Mouse (Mus musculus) embryonic facial prominence, embryonic 13.5 days (tissue): ENCODE results near the gene Anp32b. TPM values are rescaled to one million over a fixed set of nuclear protein-coding genes. Genes with fewer than 3 reads are reported as not detected.

ENCODE experiments used
- ATAC-seq: fragments of 200-750 bp; cut with Nextera tagmentation; 2 replicates; pipeline ENCODE4 v1.8.0; 2017; ENCODE audit warnings: low read depth; ENCODE audit not compliant: insufficient number of reproducible peaks, insufficient read depth, low FRiP score, low TSS enrichment
- H3K27ac ChIP-seq: fragments of 300-500 bp; sonication (generic); 2 replicates; pipeline ENCODE4 v1.5.1; 2015; ENCODE audit warnings: moderate library complexity, mild to moderate bottlenecking, inconsistent platforms
- H3K27me3 ChIP-seq: fragments of 300-500 bp; sonication (generic); 2 replicates; pipeline ENCODE4 v1.6.1; 2015; ENCODE audit warnings: mild to moderate bottlenecking, inconsistent platforms
- H3K36me3 ChIP-seq: fragments of 300-500 bp; sonication (generic); 2 replicates; pipeline ENCODE4 v1.6.1; 2015; ENCODE audit warnings: mild to moderate bottlenecking, inconsistent platforms
- H3K4me1 ChIP-seq: fragments of 300-500 bp; sonication (generic); 2 replicates; pipeline ENCODE4 v1.6.1; 2015; ENCODE audit warnings: inconsistent platforms
- H3K4me2 ChIP-seq: fragments of 300-500 bp; sonication (generic); 2 replicates; pipeline ENCODE4 v1.6.1; 2015; ENCODE audit warnings: moderate library complexity, mild to moderate bottlenecking, inconsistent platforms
- H3K4me3 ChIP-seq: fragments of 300-500 bp; sonication (generic); 2 replicates; pipeline ENCODE4 v1.5.1; 2015; ENCODE audit warnings: mild to moderate bottlenecking, inconsistent platforms
- H3K9ac ChIP-seq: fragments of 300-500 bp; sonication (generic); 2 replicates; pipeline ENCODE4 v1.6.1; 2015; ENCODE audit warnings: mild to moderate bottlenecking, inconsistent platforms
- H3K9me3 ChIP-seq: fragments of 300-500 bp; sonication (generic); 2 replicates; pipeline ENCODE4 v1.6.1; 2016; ENCODE audit warnings: inconsistent platforms
- WGBS: fragments of 180-500 bp; shearing (Covaris S2); methylation state at CpG from one replicate; pipeline ENCODE4 v1.1.7; 2015; ENCODE audit warnings: mixed read lengths; 5-methylcytosine and 5-hydroxymethylcytosine counted together
- polyA plus RNA-seq: library from polyadenylated mRNA; unstranded; fragments of >200 nt; fragmentation: Nextera tagmentation; extraction: Ambion mirVana; gene quantifications from 2 replicates; pipeline ENCODE4 v1.2.1, GENCODE M21; 2015

The Anp32b gene
- polyA plus RNA-seq, 1 experiment from 2014 or later, result 339 TPM

DNA sequence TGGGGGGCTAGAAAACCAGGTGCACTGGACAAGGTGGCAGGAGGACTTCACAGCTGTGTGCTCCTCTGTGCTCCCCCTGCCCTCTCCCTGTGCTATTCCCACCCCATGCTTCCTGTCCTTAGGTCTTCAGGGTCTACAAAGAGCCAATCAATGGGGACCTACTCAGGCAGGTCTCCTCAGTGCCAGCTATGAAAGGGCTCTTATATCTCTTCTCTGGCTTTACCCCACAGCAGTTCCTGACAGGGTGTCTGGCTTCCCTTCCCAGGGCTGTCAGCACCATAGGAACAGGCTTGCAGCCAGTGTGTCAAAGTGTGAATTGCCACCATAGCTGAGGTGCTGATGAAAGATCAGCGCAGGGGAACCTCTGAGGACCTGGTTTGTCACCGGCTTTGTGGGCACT is 69.8 kb downstream of the Anp32b start:
- Histone ChIP-seq H3K4me3 (no peak overlapping the region), H3K27me3 (no peaks in the 10 kb centered on the region), H3K9me3 (no peaks in the 10 kb centered on the region), H3K4me1 (no peaks in the 10 kb centered on the region), H3K27ac (no peak overlapping the region), H3K4me2 (no peak overlapping the region), H3K9ac (no peak overlapping the region), H3K36me3 (no peaks in the 10 kb centered on the region)
- 87% methylated on average over 2 of the region's 2 CpGs for WGBS
- no peak for ATAC-seq

DNA sequence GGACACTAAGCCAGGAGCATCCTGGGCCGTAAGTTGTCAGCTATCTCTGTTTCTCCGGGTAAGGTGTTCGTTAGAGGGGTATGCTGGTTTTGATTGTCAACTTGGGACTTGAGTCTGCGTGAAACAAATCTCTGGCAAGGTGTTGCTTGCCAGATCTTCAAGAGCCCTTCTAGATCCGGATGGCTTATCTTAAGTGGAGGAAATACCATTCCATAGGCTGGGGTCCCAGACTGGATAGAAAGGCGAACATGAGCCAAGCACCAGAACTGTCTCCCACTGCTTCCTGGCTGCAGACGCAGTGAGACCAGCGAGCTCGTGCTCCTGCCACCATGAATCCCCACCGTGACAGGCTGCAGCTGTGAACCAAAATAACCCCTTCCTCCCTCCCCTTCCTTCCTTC is 70.8 kb downstream of the Anp32b start:
- H3K4me3 ChIP-seq, result no peak overlapping the region
- no peak overlapping the region for H3K4me2 ChIP-seq
- H3K4me1 ChIP-seq, result no peaks in the 10 kb centered on the region
- ATAC-seq, result no peak
- H3K9ac ChIP-seq, result no peak overlapping the region
- no peaks in the 10 kb centered on the region for H3K27me3 ChIP-seq
- H3K9me3 ChIP-seq, result no peaks in the 10 kb centered on the region
- H3K27ac ChIP-seq, result no peak overlapping the region
- H3K36me3 ChIP-seq, result no peaks in the 10 kb centered on the region
- 83% methylated on average over 10 of the region's 10 CpGs for WGBS

Other genes with a start within 250 kb of the Anp32b start
- 0.81 and 0.91 TPM in 2 replicates for gene Foxe1, start 107.3 kb upstream of the Anp32b start, polyA plus RNA-seq
- gene Trmo, start 61.5 kb upstream of the Anp32b start, polyA plus RNA-seq, result 8.3 and 9.3 TPM in 2 replicates
- gene Hemgn, start 37.4 kb upstream of the Anp32b start, polyA plus RNA-seq, result 0.87 and 4.4 TPM in 2 replicates
- 88.1 and 105 TPM in 2 replicates for gene Nans, start 38.3 kb downstream of the Anp32b start, polyA plus RNA-seq
- 1.9 and 2.3 TPM in 2 replicates for gene Trim14, start 85.2 kb downstream of the Anp32b start, polyA plus RNA-seq
- 2.7 and 3.3 TPM in 2 replicates for gene Coro2a, start 151.3 kb downstream of the Anp32b start, polyA plus RNA-seq
- 2.0 and 2.8 TPM in 2 replicates for gene Tbc1d2, start 199.3 kb downstream of the Anp32b start, polyA plus RNA-seq